Mouse (Mus musculus): ENCODE results near the gene Prep. TPM values are rescaled to one million over a fixed set of nuclear protein-coding genes. Genes with fewer than 3 reads are reported as not detected.

Gene Prep
- total RNA-seq, 2 experiments from 2014 or later: 6.0 to 6.9 TPM

- no peak for DNase-seq (ENCODE audit: low spot score)
Observed at GRCm38 (mm10) chr10:45180677-45181326, 113.8 kb downstream of the Prep start.

- DNase-seq (ENCODE audit: low spot score): no peak
Observed at GRCm38 (mm10) chr10:45181344-45181743, 114.3 kb downstream of the Prep start.

- DNase-seq (ENCODE audit: low spot score): no peak
Observed at GRCm38 (mm10) chr10:45185457-45185856, 118.5 kb downstream of the Prep start.

GRCm38 (mm10) chr10:45193330-45194310, 126.6 kb downstream of the Prep start:
- DNase-seq (ENCODE audit: low spot score): no peak

GRCm38 (mm10) chr10:45194531-45194930, 127.5 kb downstream of the Prep start:
- DNase-seq (ENCODE audit: low spot score): no peak

- DNase-seq (ENCODE audit: low spot score): no peak
Observed at GRCm38 (mm10) chr10:45204582-45204981, 137.6 kb downstream of the Prep start.

- DNase-seq (ENCODE audit: low spot score): peak; percentile 21
Observed at GRCm38 (mm10) chr10:45210201-45210600, 143.2 kb downstream of the Prep start.

- peak; percentile 81 for DNase-seq (ENCODE audit: low spot score)
Observed at GRCm38 (mm10) chr10:45216676-45217075, 149.7 kb downstream of the Prep start.

Small RNAs within 50 kb of the gene (microRNA-seq; reads per million reads assigned to microRNA genes)
- gene Gm23766: not detected

Other genes with a start within 250 kb of the Prep start
- gene Popdc3, start 110.9 kb downstream of the Prep start, total RNA-seq (2021): 10 to 100 TPM; 50.9 to 64.4 TPM

Measured in gastrocnemius, adult 18-20 months (tissue).